Mouse (Mus musculus): ENCODE measurements around the gene Nr4a1.

- TF ChIP-seq CTCF (IDR thresholded peaks at IDR 0.05; ENCODE audit: extremely low read depth, insufficient read depth, insufficient read length, insufficient replicate concordance) (no peak), POLR2A (IDR thresholded peaks at IDR 0.05; ENCODE audit: low read depth, low read length) (no peak)
Observed at GRCm38 (mm10) chr15:101204781-101205180, 49.3 kb upstream of the Nr4a1 start.
